ENCODE assay signal across 22 mouse cellular contexts in genomic region chr12:49387856-49388598, GRCm38 (mm10). TPM values are rescaled to one million over a fixed set of nuclear protein-coding genes. Genes with fewer than 3 reads are reported as not detected.
A peak's percentile ranks its signal among the peaks of the same experiment; 100 is the strongest.
DNase-seq lines count a peak whose midpoint lies in the region; ATAC-seq and TF ChIP-seq lines count a peak whose summit lies in the region.
"Had no signal": no experiment of that assay in that cellular context is flagged by ENCODE, and none has a peak within 500 bp of the region (broad histone marks: within the 10 kb centered on the region; RNA-seq: fewer than 3 reads in every experiment).

No protein-coding gene starts in this region.

- peak overlapping the region; percentile 100 for H3K27ac ChIP-seq in layer of hippocampus, adult 2 months
- H3K27ac ChIP-seq in forebrain, embryonic 13.5 days: peak overlapping the region; percentile 88
- H3K27ac ChIP-seq: embryonic facial prominence, embryonic 13.5 days; heart, embryonic 13.5 days; intestine, embryonic 15.5 days; limb, embryonic 15.5 days had no signal

- H3K27me3 ChIP-seq in forebrain, embryonic 13.5 days: no peaks in the 10 kb centered on the region

- H3K36me3 ChIP-seq in forebrain, embryonic 13.5 days (ENCODE audit: poor library complexity, severe bottlenecking): peaks cover 23% of the 10 kb centered on the region
- H3K36me3 ChIP-seq: embryonic facial prominence, embryonic 13.5 days; heart, embryonic 13.5 days; intestine, embryonic 15.5 days; limb, embryonic 15.5 days had no signal

- H3K4me3 ChIP-seq in layer of hippocampus, adult 2 months: peak overlapping the region; percentile 89
- peak overlapping the region; percentile 66 for H3K4me3 ChIP-seq in forebrain, embryonic 13.5 days
- H3K4me3 ChIP-seq: embryonic facial prominence, embryonic 13.5 days; heart, embryonic 13.5 days; intestine, embryonic 15.5 days; limb, embryonic 15.5 days; megakaryocyte, embryonic 14.5 days had no signal

- peak overlapping the region; percentile 56 for H3K4me2 ChIP-seq in forebrain, embryonic 13.5 days
- H3K4me2 ChIP-seq: embryonic facial prominence, embryonic 13.5 days; heart, embryonic 13.5 days; intestine, embryonic 15.5 days; limb, embryonic 15.5 days had no signal

- TF ChIP-seq CTCF in layer of hippocampus, adult 2 months (conservative IDR thresholded peaks at IDR 0.05): no peak

- peak overlapping the region; percentile 92 for H3K9ac ChIP-seq in forebrain, embryonic 13.5 days
- H3K9ac ChIP-seq: embryonic facial prominence, embryonic 13.5 days; heart, embryonic 13.5 days; intestine, embryonic 15.5 days; limb, embryonic 15.5 days had no signal

- H3K4me1 ChIP-seq in forebrain, embryonic 13.5 days: no peaks in the 10 kb centered on the region

- no peak for ATAC-seq in forebrain, embryonic 13.5 days
- ATAC-seq: intestine, embryonic 15.5 days had no signal

- no peak for DNase-seq in layer of hippocampus, adult 2 months (ENCODE audit: low spot score in 2 of 2)
- no peak for DNase-seq in layer of hippocampus, postnatal 25 days (ENCODE audit: extremely low spot score in 1 of 2, low spot score in 1 of 2)
- DNase-seq in NIH3T3 (ENCODE audit: low read depth): peak; percentile 67
- DNase-seq in embryo, embryonic 10.5 days (ENCODE audit: low spot score): peak; percentile 43
- DNase-seq in cerebellum, adult 8-10 months: no peak
- DNase-seq in yolk sac, embryonic 10.5 days (ENCODE audit: low spot score): no peak
- DNase-seq in gastrocnemius, postnatal 10 days: no peak
- DNase-seq: heart, adult 11 months; heart, postnatal 36 days; lung, postnatal 10 days had no signal

- 2% methylated on average over 2 of the region's 2 CpGs for WGBS in forebrain, embryonic 13.5 days

- H3K9me3 ChIP-seq in forebrain, embryonic 13.5 days (replicated peaks): no peaks in the 10 kb centered on the region
- H3K9me3 ChIP-seq: embryonic facial prominence, embryonic 13.5 days; heart, embryonic 13.5 days; intestine, embryonic 15.5 days; limb, embryonic 15.5 days had no signal

RNA-seq across cellular contexts. Expression of gene Gm43517, which starts 3.1 kb away (rescaled TPM):
- total RNA-seq in layer of hippocampus, adult 2 months (2021): 10 to 100 TPM; 11.7 to 12.8 TPM
- 10 to 100 TPM in 1 of 2 experiments, 1 to 10 TPM in 1; 7.1 to 13.1 TPM for total RNA-seq in layer of hippocampus, postnatal 25 days (2021)
- polyA plus RNA-seq in forebrain, embryonic 13.5 days (2015; fragmentation: Nextera tagmentation; extraction: Ambion mirVana): 1.9 and 2.4 TPM in 2 replicates
- not detected for total RNA-seq in gastrocnemius, postnatal 10 days (2021)
- total RNA-seq: gastrocnemius, adult 18-20 months; heart, postnatal 36 days had no signal
- polyA plus RNA-seq: C2C12; embryonic facial prominence, embryonic 13.5 days; heart, embryonic 13.5 days; intestine, embryonic 15.5 days; kidney, embryonic 16.5 days; limb, embryonic 15.5 days; liver, embryonic 16.5 days; spleen, adult 2 months; stomach, embryonic 16.5 days had no signal

RNA-seq across cellular contexts. Expression of gene Foxg1, which starts 5.6 kb away (rescaled TPM):
- total RNA-seq in layer of hippocampus, adult 2 months (2021): 100 to 1,000 TPM; 149 to 167 TPM
- 100 to 1,000 TPM; 148 to 181 TPM for total RNA-seq in layer of hippocampus, postnatal 25 days (2021)
- 76.5 and 98.6 TPM in 2 replicates for polyA plus RNA-seq in forebrain, embryonic 13.5 days (2015; fragmentation: Nextera tagmentation; extraction: Ambion mirVana)
- under 1 TPM; 0.09 to 0.25 TPM for total RNA-seq in gastrocnemius, postnatal 10 days (2021)
- total RNA-seq: gastrocnemius, adult 18-20 months; heart, postnatal 36 days had no signal
- polyA plus RNA-seq: C2C12; intestine, embryonic 15.5 days; kidney, embryonic 16.5 days; limb, embryonic 15.5 days; liver, embryonic 16.5 days; spleen, adult 2 months had no signal

Comparison
In these comparisons a context has a peak if more than half of its experiments do, and no peak if none do; other contexts are left out.
1. DNase-seq: peak in NIH3T3 (single experiment) and embryo, embryonic 10.5 days (single experiment); none in layer of hippocampus, adult 2 months (0 of 2), layer of hippocampus, postnatal 25 days (0 of 2), cerebellum, adult 8-10 months (single experiment), yolk sac, embryonic 10.5 days (single experiment) and gastrocnemius, postnatal 10 days (single experiment).
2. RNA of gene Gm43517, which starts 3.1 kb away (total RNA-seq): 7.1 to 13.1 TPM in layer of hippocampus, postnatal 25 days and 11.7 to 12.8 TPM in layer of hippocampus, adult 2 months; not detected in gastrocnemius, postnatal 10 days; every median in the first group is over 4 times any median in the second.
3. RNA of gene Foxg1, which starts 5.6 kb away (total RNA-seq): 148 to 181 TPM in layer of hippocampus, postnatal 25 days and 149 to 167 TPM in layer of hippocampus, adult 2 months; 0.09 to 0.25 TPM in gastrocnemius, postnatal 10 days; every median in the first group is over 100 times any median in the second.